Mouse (Mus musculus) right cerebral cortex, adult 18-20 months (tissue): ENCODE results near the gene Tob1.

Experiments
- DNase-seq: peaks from one replicate; pipeline ENCODE4 v3.0.0; 2022; ENCODE audit warnings: mixed read lengths

The Tob1 gene

GRCm38 (mm10) chr11:94211124-94211603 lies at the start of gene Tob1:
TSS of gene Tob1 (plus strand) at chr11:94211454.
- peak; percentile 99 for DNase-seq

- DNase-seq, result no peak
These were observed 49.2 kb upstream of the Tob1 start for GRCm38 (mm10) chr11:94161867-94162581.

GRCm38 (mm10) chr11:94163005-94163767 lies 48.1 kb upstream of the Tob1 start:
- DNase-seq, result no peak

GRCm38 (mm10) chr11:94165745-94166144 lies 45.5 kb upstream of the Tob1 start:
- DNase-seq, result no peak

GRCm38 (mm10) chr11:94168238-94168637 lies 43.0 kb upstream of the Tob1 start:
- DNase-seq, result no peak

- DNase-seq, result no peak
These were observed 41.7 kb upstream of the Tob1 start for GRCm38 (mm10) chr11:94169596-94169995.

- no peak for DNase-seq
These were observed 39.6 kb upstream of the Tob1 start for GRCm38 (mm10) chr11:94171691-94172090.

GRCm38 (mm10) chr11:94172186-94172585 lies 39.1 kb upstream of the Tob1 start:
- DNase-seq, result no peak

GRCm38 (mm10) chr11:94173726-94174146 lies 37.5 kb upstream of the Tob1 start:
- DNase-seq, result no peak

GRCm38 (mm10) chr11:94175288-94175687 lies 36.0 kb upstream of the Tob1 start:
- no peak for DNase-seq

GRCm38 (mm10) chr11:94175694-94176093 lies 35.6 kb upstream of the Tob1 start:
- no peak for DNase-seq

- peak; percentile 42 for DNase-seq
These were observed 33.2 kb upstream of the Tob1 start for GRCm38 (mm10) chr11:94177841-94178585.

- DNase-seq, result no peak
These were observed 31.5 kb upstream of the Tob1 start for GRCm38 (mm10) chr11:94179768-94180167.

- no peak for DNase-seq
These were observed 31.1 kb upstream of the Tob1 start for GRCm38 (mm10) chr11:94180194-94180593.

GRCm38 (mm10) chr11:94181694-94182093 lies 29.6 kb upstream of the Tob1 start:
- no peak for DNase-seq

GRCm38 (mm10) chr11:94182711-94183110 lies 28.5 kb upstream of the Tob1 start:
- no peak for DNase-seq

GRCm38 (mm10) chr11:94183120-94183519 lies 28.1 kb upstream of the Tob1 start:
- DNase-seq, result no peak

GRCm38 (mm10) chr11:94183671-94184070 lies 27.6 kb upstream of the Tob1 start:
- no peak for DNase-seq

GRCm38 (mm10) chr11:94189579-94189978 lies 21.7 kb upstream of the Tob1 start:
- no peak for DNase-seq

- DNase-seq, result no peak
These were observed 20.6 kb upstream of the Tob1 start for GRCm38 (mm10) chr11:94190665-94191064.

GRCm38 (mm10) chr11:94193109-94193508 lies 18.1 kb upstream of the Tob1 start:
- DNase-seq, result no peak

- no peak for DNase-seq
These were observed 14.9 kb upstream of the Tob1 start for GRCm38 (mm10) chr11:94196311-94196710.

GRCm38 (mm10) chr11:94198405-94199146 lies 12.7 kb upstream of the Tob1 start:
- no peak for DNase-seq
